Mouse (Mus musculus): ENCODE measurements around the gene Lrrc36.
A peak's percentile ranks its signal among the peaks of the same experiment; 100 is the strongest.

- TF ChIP-seq CTCF (IDR thresholded peaks at IDR 0.05; ENCODE audit: borderline replicate concordance, control insufficient read depth, extremely low read depth, insufficient read depth, low read length, poor library complexity) (peak; percentile 37; the same call in 1 of the 2 replicates), POLR2A (IDR thresholded peaks at IDR 0.05; ENCODE audit: control insufficient read depth, extremely low read depth, insufficient read depth, low read length, poor library complexity) (no peak)
These were observed 28.1 kb downstream of the Lrrc36 start for GRCm38 (mm10) chr8:105441433-105441832.
